Comparison of ENCODE assay signal across 35 mouse cellular contexts in the genomic region with DNA sequence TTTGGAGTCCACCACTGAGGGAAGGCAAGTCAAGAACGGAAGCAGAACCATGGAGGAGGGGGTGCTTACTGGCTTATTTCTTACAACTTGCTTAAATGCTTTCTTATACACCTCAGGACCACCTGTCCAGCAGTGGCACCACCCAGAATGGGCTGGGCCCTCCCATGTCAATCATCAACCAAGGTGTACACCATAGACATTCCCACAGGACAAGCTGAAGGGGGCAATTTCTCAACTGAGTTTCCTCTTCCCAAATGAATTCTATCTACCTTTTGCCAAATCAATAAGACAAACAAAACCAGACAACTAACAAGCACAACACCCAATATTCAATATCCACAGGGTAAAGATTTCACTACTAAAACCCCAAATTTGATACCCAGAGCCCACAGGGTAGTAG.
"Had no signal": no experiment of that assay in that cellular context is flagged by ENCODE, and none has a peak within 500 bp of the region (broad histone marks: within the 10 kb centered on the region; RNA-seq: fewer than 3 reads in every experiment).

No protein-coding gene starts in this region.

- H3K36me3 ChIP-seq: heart, embryonic 10.5 days; heart, embryonic 12.5 days; heart, embryonic 13.5 days; heart, embryonic 15.5 days; hindbrain, embryonic 10.5 days; hindbrain, embryonic 12.5 days; hindbrain, embryonic 13.5 days; hindbrain, embryonic 15.5 days; intestine, embryonic 15.5 days; kidney, embryonic 15.5 days had no signal

- H3K9ac ChIP-seq: heart, embryonic 12.5 days; heart, embryonic 13.5 days; heart, embryonic 15.5 days; hindbrain, embryonic 12.5 days; hindbrain, embryonic 13.5 days; hindbrain, embryonic 14.5 days; hindbrain, embryonic 15.5 days; intestine, embryonic 15.5 days; kidney, embryonic 15.5 days had no signal

- H3K4me1 ChIP-seq: heart, embryonic 10.5 days; heart, embryonic 12.5 days; heart, embryonic 13.5 days; heart, embryonic 15.5 days; hindbrain, embryonic 10.5 days; hindbrain, embryonic 12.5 days; hindbrain, embryonic 13.5 days; hindbrain, embryonic 15.5 days; intestine, embryonic 15.5 days; kidney, embryonic 15.5 days had no signal

- ATAC-seq: hindbrain, embryonic 16.5 days; hindbrain, postnatal 0 days; inflammation-experienced regulatory T-cells, adult 6 months; intestine, embryonic 15.5 days; intestine, embryonic 16.5 days; intestine, postnatal 0 days had no signal

- H3K27me3 ChIP-seq: heart, embryonic 12.5 days; heart, embryonic 13.5 days; heart, embryonic 15.5 days; hindbrain, embryonic 12.5 days; hindbrain, embryonic 13.5 days; hindbrain, embryonic 15.5 days; intestine, embryonic 15.5 days; kidney, embryonic 15.5 days had no signal

- DNase-seq: heart, postnatal 10 days; heart, postnatal 14 days; heart, postnatal 36 days; heart, postnatal 4 days; kidney, adult 11 months; kidney, adult 18-20 months; kidney, adult 2 months; kidney, adult 8-10 months; kidney, adult 9 months; kidney, postnatal 10 days; kidney, postnatal 14 days; kidney, postnatal 25 days; kidney, postnatal 36 days; kidney, postnatal 4 days; layer of hippocampus, adult 9-11 months; layer of hippocampus, postnatal 36 days had no signal

- H3K9me3 ChIP-seq: heart, embryonic 10.5 days; heart, embryonic 12.5 days; heart, embryonic 13.5 days; heart, embryonic 15.5 days; hindbrain, embryonic 10.5 days; hindbrain, embryonic 12.5 days; hindbrain, embryonic 13.5 days; hindbrain, embryonic 15.5 days; intestine, embryonic 15.5 days; kidney, embryonic 15.5 days had no signal

- H3K4me3 ChIP-seq: heart, embryonic 10.5 days; heart, embryonic 12.5 days; heart, embryonic 13.5 days; heart, embryonic 15.5 days; hindbrain, embryonic 10.5 days; hindbrain, embryonic 12.5 days; hindbrain, embryonic 13.5 days; hindbrain, embryonic 15.5 days; intestine, embryonic 15.5 days; kidney, embryonic 15.5 days; layer of hippocampus, adult 2 months had no signal

- H3K27ac ChIP-seq: heart, embryonic 10.5 days; heart, embryonic 13.5 days; heart, embryonic 15.5 days; hindbrain, embryonic 10.5 days; hindbrain, embryonic 12.5 days; hindbrain, embryonic 13.5 days; hindbrain, embryonic 14.5 days; hindbrain, embryonic 15.5 days; hindbrain, postnatal 0 days; intestine, embryonic 15.5 days; kidney, embryonic 15.5 days; kidney, postnatal 0 days; layer of hippocampus, adult 2 months had no signal

- H3K4me2 ChIP-seq: heart, embryonic 11.5 days; heart, embryonic 12.5 days; heart, embryonic 13.5 days; heart, embryonic 15.5 days; hindbrain, embryonic 12.5 days; hindbrain, embryonic 13.5 days; hindbrain, embryonic 14.5 days; hindbrain, embryonic 15.5 days; intestine, embryonic 15.5 days; kidney, embryonic 15.5 days had no signal
